Mouse (Mus musculus) neural tube, postnatal 0 days (tissue): Measurements from ENCODE around the gene Mfap5. TPM values are rescaled to one million over a fixed set of nuclear protein-coding genes. Genes with fewer than 3 reads are reported as not detected.

Experiments used
- polyA plus RNA-seq: library from polyadenylated mRNA; unstranded; fragments of >200 nt; fragmentation: Nextera tagmentation; extraction: Ambion mirVana; gene quantifications from 2 replicates; pipeline ENCODE4 v1.2.1, GENCODE M21; 2015

Gene Mfap5
- 41.0 and 72.5 TPM in 2 replicates for polyA plus RNA-seq

GRCm38 (mm10) chr6:122505545-122505944 is at the start of gene Mfap5:
Gene Mfap5 (plus strand): TSS chr6:122505845.

GRCm38 (mm10) chr6:122498661-122499060 is 7.0 kb upstream of the Mfap5 start, which contains the start of gene Rimklb:
Gene Rimklb (minus strand): TSS chr6:122498761.

GRCm38 (mm10) chr6:122553606-122554005 is 48.0 kb downstream of the Mfap5 start, which contains the start of gene Aicda:
Gene Aicda (plus strand): TSS chr6:122553801.

Other genes starting within 250 kb of the Mfap5 start
- gene Klrg1, start 223.0 kb upstream of the Mfap5 start, polyA plus RNA-seq: 0.90 and 1.1 TPM in 2 replicates
- gene M6pr, start 197.1 kb upstream of the Mfap5 start, polyA plus RNA-seq: 48.1 and 49.9 TPM in 2 replicates
- gene Phc1, start 165.3 kb upstream of the Mfap5 start, polyA plus RNA-seq: 19.5 and 21.6 TPM in 2 replicates
- gene Rimklb, start 7.1 kb upstream of the Mfap5 start, polyA plus RNA-seq: 86.5 and 87.8 TPM in 2 replicates
- gene Aicda, start 48.0 kb downstream of the Mfap5 start, polyA plus RNA-seq: 0.15 and 0.43 TPM in 2 replicates
- gene Apobec1, start 96.6 kb downstream of the Mfap5 start, polyA plus RNA-seq: 2.7 and 3.9 TPM in 2 replicates
- 0.10 TPM in 1 of 2 replicates, not detected in the other for gene Gdf3, start 104.2 kb downstream of the Mfap5 start, polyA plus RNA-seq
- gene Dppa3, start 120.6 kb downstream of the Mfap5 start, polyA plus RNA-seq: not detected in 2 replicates
- 0.11 and 0.14 TPM in 2 replicates for gene Nanog, start 201.6 kb downstream of the Mfap5 start, polyA plus RNA-seq